Mouse (Mus musculus): ENCODE data around the gene Noxo1.
"Not testable (repeated sequence)": the region's sequence is repeated elsewhere in the genome, so short reads cannot be mapped to it uniquely, and the experiment has no call there.

Gene Noxo1

GRCm38 (mm10) chr17:24696011-24696697, at the start of gene Noxo1, which contains the start of gene Gfer:
Gene Noxo1 (plus strand): TSS chr17:24696234.
Gene Gfer (minus strand): TSS chr17:24696156.
- DNase-seq (ENCODE audit: low spot score), result no peak

- DNase-seq (ENCODE audit: low spot score), result no peak
Observed at GRCm38 (mm10) chr17:24646381-24646780, 49.7 kb upstream of the Noxo1 start.

- DNase-seq (ENCODE audit: low spot score), result no peak
Observed at GRCm38 (mm10) chr17:24647493-24647892, 48.5 kb upstream of the Noxo1 start.

GRCm38 (mm10) chr17:24648731-24649377, 47.2 kb upstream of the Noxo1 start:
- DNase-seq (ENCODE audit: low spot score), result no peak

- no peak for DNase-seq (ENCODE audit: low spot score)
Observed at GRCm38 (mm10) chr17:24649581-24650069, 46.4 kb upstream of the Noxo1 start.

GRCm38 (mm10) chr17:24650070-24650616, 45.9 kb upstream of the Noxo1 start, which contains the start of gene Slc9a3r2:
Gene Slc9a3r2 (minus strand): TSS chr17:24650327.
- DNase-seq (ENCODE audit: low spot score), result no peak

- DNase-seq (ENCODE audit: low spot score), result no peak
Observed at GRCm38 (mm10) chr17:24650766-24651165, 45.3 kb upstream of the Noxo1 start.

GRCm38 (mm10) chr17:24651835-24652234, 44.2 kb upstream of the Noxo1 start:
- DNase-seq (ENCODE audit: low spot score), result no peak

GRCm38 (mm10) chr17:24653967-24654710, 41.9 kb upstream of the Noxo1 start:
- DNase-seq (ENCODE audit: low spot score), result no peak

- no peak for DNase-seq (ENCODE audit: low spot score)
Observed at GRCm38 (mm10) chr17:24654969-24655368, 41.1 kb upstream of the Noxo1 start.

- no peak for DNase-seq (ENCODE audit: low spot score)
Observed at GRCm38 (mm10) chr17:24658017-24658758, 37.8 kb upstream of the Noxo1 start, which contains the start of gene Npw. Gene Npw (minus strand): TSS chr17:24658457.

- not testable (repeated sequence) for DNase-seq (ENCODE audit: low spot score)
Observed at GRCm38 (mm10) chr17:24667011-24667410, 29.0 kb upstream of the Noxo1 start.

- DNase-seq (ENCODE audit: low spot score), result no peak
Observed at GRCm38 (mm10) chr17:24667416-24667815, 28.6 kb upstream of the Noxo1 start.

- DNase-seq (ENCODE audit: low spot score), result not testable (repeated sequence)
Observed at GRCm38 (mm10) chr17:24669214-24669544, 26.9 kb upstream of the Noxo1 start.

- DNase-seq (ENCODE audit: low spot score), result peak; percentile 78
Observed at GRCm38 (mm10) chr17:24669545-24670245, 26.3 kb upstream of the Noxo1 start, which contains the start of gene Zfp598. Gene Zfp598 (plus strand): TSS chr17:24669687.

- DNase-seq (ENCODE audit: low spot score), result no peak
Observed at GRCm38 (mm10) chr17:24670246-24670844, 25.7 kb upstream of the Noxo1 start.

GRCm38 (mm10) chr17:24671346-24671745, 24.7 kb upstream of the Noxo1 start:
- DNase-seq (ENCODE audit: low spot score), result no peak

GRCm38 (mm10) chr17:24672141-24672540, 23.9 kb upstream of the Noxo1 start:
- DNase-seq (ENCODE audit: low spot score), result no peak

GRCm38 (mm10) chr17:24674277-24674676, 21.8 kb upstream of the Noxo1 start:
- DNase-seq (ENCODE audit: low spot score), result no peak

- no peak for DNase-seq (ENCODE audit: low spot score)
Observed at GRCm38 (mm10) chr17:24676187-24676586, 19.8 kb upstream of the Noxo1 start.
